Mouse (Mus musculus) lung, embryonic 15.5 days (tissue): ENCODE results near the gene 4430402I18Rik. TPM values are rescaled to one million over a fixed set of nuclear protein-coding genes. Genes with fewer than 3 reads are reported as not detected.

ENCODE experiments used
- ATAC-seq: fragments of 200-750 bp; cut with Nextera tagmentation; 2 replicates; pipeline ENCODE4 v1.8.0; 2017; ENCODE audit warnings: moderate number of reproducible peaks, borderline replicate concordance; ENCODE audit not compliant: low FRiP score, low TSS enrichment; ENCODE audit errors: extremely low read depth
- H3K27ac ChIP-seq: fragments of 300-500 bp; sonication (generic); 2 replicates; pipeline ENCODE4 v1.5.1; 2015; ENCODE audit warnings: moderate library complexity, mild to moderate bottlenecking, inconsistent platforms
- H3K27me3 ChIP-seq: fragments of 300-500 bp; sonication (generic); 2 replicates; pipeline ENCODE4 v1.6.1; 2015; ENCODE audit warnings: inconsistent platforms
- H3K36me3 ChIP-seq: fragments of 300-500 bp; sonication (generic); 2 replicates; pipeline ENCODE4 v1.6.1; 2015; ENCODE audit warnings: inconsistent platforms
- H3K4me1 ChIP-seq: fragments of 300-500 bp; sonication (generic); 2 replicates; pipeline ENCODE4 v1.6.1; 2015; ENCODE audit warnings: inconsistent platforms
- H3K4me2 ChIP-seq: fragments of 300-500 bp; sonication (generic); 2 replicates; pipeline ENCODE4 v1.6.1; 2015; ENCODE audit warnings: inconsistent platforms, mild to moderate bottlenecking, moderate library complexity
- H3K4me3 ChIP-seq: fragments of 300-500 bp; sonication (generic); 2 replicates; pipeline ENCODE4 v1.5.1; 2015; ENCODE audit warnings: mild to moderate bottlenecking, inconsistent platforms
- H3K9ac ChIP-seq: fragments of 300-500 bp; sonication (generic); 2 replicates; pipeline ENCODE4 v1.6.1; 2015; ENCODE audit warnings: inconsistent platforms
- H3K9me3 ChIP-seq: fragments of 300-500 bp; sonication (generic); 2 replicates; pipeline ENCODE4 v1.6.1; 2016; ENCODE audit warnings: inconsistent platforms
- WGBS: fragments of 180-500 bp; shearing (Covaris S2); methylation state at CpG from one replicate; pipeline ENCODE4 v1.1.7; 2015; 5-methylcytosine and 5-hydroxymethylcytosine counted together
- polyA plus RNA-seq: library from polyadenylated mRNA; unstranded; fragments of >200 nt; fragmentation: Nextera tagmentation; extraction: Ambion mirVana; gene quantifications from 2 replicates; pipeline ENCODE4 v1.2.1, GENCODE M21; 2015

4430402I18Rik gene
- polyA plus RNA-seq, 1 experiment from 2014 or later = 3.2 TPM

GRCm38 (mm10) chr19:28994870-28995269, 27.3 kb upstream of the 4430402I18Rik start:
- H3K9me3 ChIP-seq = no peaks in the 10 kb centered on the region
- 78% methylated on average over 7 of the region's 7 CpGs for WGBS

GRCm38 (mm10) chr19:28991391-28991790, 23.8 kb upstream of the 4430402I18Rik start:
- H3K27ac ChIP-seq = 0 out of 2 replicates have a peak overlapping the region, but pooled peaks have one; percentile 75
- H3K9me3 ChIP-seq = no peaks in the 10 kb centered on the region
- WGBS = 65% methylated on average over 5 of the region's 5 CpGs
- ATAC-seq = no peak
- peaks cover 25% of the 10 kb centered on the region for H3K36me3 ChIP-seq
- peak overlapping the region; percentile 75; the same call in 1 of the 2 replicates for H3K9ac ChIP-seq
- peak overlapping the region; percentile 68 for H3K4me3 ChIP-seq
- H3K4me1 ChIP-seq = peaks cover 14% of the 10 kb centered on the region; the same call in 1 of the 2 replicates
- H3K4me2 ChIP-seq = peak overlapping the region; percentile 72
- H3K27me3 ChIP-seq = no peaks in the 10 kb centered on the region

More at GRCm38 (mm10) chr19:28994870-28995269, 27.3 kb upstream of the 4430402I18Rik start:
- Histone ChIP-seq H3K36me3 (peaks cover 34% of the 10 kb centered on the region), H3K4me3 (no peak overlapping the region), H3K9ac (no peak overlapping the region), H3K27ac (no peak overlapping the region), H3K27me3 (no peaks in the 10 kb centered on the region), H3K4me1 (peaks cover 10% of the 10 kb centered on the region; the same call in 1 of the 2 replicates), H3K4me2 (no peak overlapping the region)
- ATAC-seq = no peak

- Histone ChIP-seq H3K36me3 (peaks cover 20% of the 10 kb centered on the region), H3K9me3 (no peaks in the 10 kb centered on the region), H3K27me3 (no peaks in the 10 kb centered on the region), H3K4me2 (peak overlapping the region; percentile 72), H3K4me3 (peak overlapping the region; percentile 68), H3K27ac (peak overlapping the region; percentile 75), H3K9ac (peak overlapping the region; percentile 75), H3K4me1 (peaks cover 14% of the 10 kb centered on the region; the same call in 1 of the 2 replicates)
- WGBS = under 1% methylated on average over 41 of the region's 41 CpGs
- peak; percentile 53 for ATAC-seq
These were observed 23.1 kb upstream of the 4430402I18Rik start for GRCm38 (mm10) chr19:28990590-28991221.

DNA sequence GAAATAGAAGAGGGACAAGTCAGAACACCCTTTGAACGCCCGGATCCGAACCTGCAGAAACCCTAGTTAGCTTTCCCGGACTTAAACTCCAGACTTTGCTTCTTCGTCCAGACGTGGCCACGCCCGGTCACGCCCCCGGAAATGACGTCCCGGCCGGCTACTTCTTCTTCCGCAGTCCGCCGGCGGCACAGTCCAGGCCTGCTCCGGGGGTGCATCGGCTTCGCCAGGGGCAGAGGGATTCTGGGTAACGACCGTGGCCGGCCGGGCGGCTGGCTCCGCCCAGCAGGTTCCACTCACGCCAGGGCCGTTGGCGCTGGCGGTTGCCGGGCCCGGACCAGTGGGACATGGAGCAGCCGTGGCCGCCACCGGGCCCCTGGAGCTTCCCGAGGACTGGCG, 22.6 kb upstream of the 4430402I18Rik start, which contains the start of gene Cdc37l1:
TSS of gene Cdc37l1 (plus strand) at position 159 of the 396 bp plus-strand sequence.
- Histone ChIP-seq H3K4me3 (peak within 1 kb of the TSS; percentile 68), H3K9me3 (no peaks in the 10 kb centered on the region), H3K4me1 (peaks cover 14% of the 10 kb centered on the region; the same call in 1 of the 2 replicates), H3K27ac (peak within 1 kb of the TSS; percentile 75), H3K4me2 (peak within 1 kb of the TSS; percentile 72), H3K36me3 (peaks cover 14% of the 10 kb centered on the region; the same call in 1 of the 2 replicates), H3K9ac (peak within 1 kb of the TSS; percentile 75), H3K27me3 (no peaks in the 10 kb centered on the region)
- peak; percentile 99 for ATAC-seq
- under 1% methylated on average over 37 of the region's 37 CpGs for WGBS

DNA sequence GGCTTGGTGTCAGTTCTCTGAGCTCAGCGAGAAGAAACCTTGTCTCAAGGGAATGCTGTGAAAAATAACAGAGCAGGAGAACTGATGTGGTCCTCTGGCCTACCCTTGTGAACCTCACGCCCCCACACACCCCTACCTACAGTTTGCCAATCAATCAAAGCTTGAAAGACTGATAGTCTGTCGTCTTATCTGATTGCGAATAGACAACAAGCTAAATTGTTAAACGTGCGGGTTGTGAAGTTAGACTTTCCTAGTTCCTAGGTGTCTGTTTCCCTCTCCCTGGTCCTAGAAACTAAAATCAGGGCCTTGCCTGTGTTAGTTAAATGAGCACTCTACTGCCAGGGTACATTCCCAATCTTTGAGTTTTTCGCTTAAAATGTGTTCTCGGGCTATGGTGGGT, 21.9 kb upstream of the 4430402I18Rik start:
- Histone ChIP-seq H3K9ac (peak overlapping the region; percentile 75), H3K27ac (no peak overlapping the region), H3K9me3 (no peaks in the 10 kb centered on the region), H3K4me3 (peak overlapping the region; percentile 68), H3K36me3 (peaks cover 8% of the 10 kb centered on the region; the same call in 1 of the 2 replicates), H3K4me1 (peaks cover 14% of the 10 kb centered on the region; the same call in 1 of the 2 replicates), H3K27me3 (no peaks in the 10 kb centered on the region), H3K4me2 (peak overlapping the region; percentile 72)
- no peak for ATAC-seq
- 36% methylated on average over 8 of the region's 8 CpGs for WGBS

DNA sequence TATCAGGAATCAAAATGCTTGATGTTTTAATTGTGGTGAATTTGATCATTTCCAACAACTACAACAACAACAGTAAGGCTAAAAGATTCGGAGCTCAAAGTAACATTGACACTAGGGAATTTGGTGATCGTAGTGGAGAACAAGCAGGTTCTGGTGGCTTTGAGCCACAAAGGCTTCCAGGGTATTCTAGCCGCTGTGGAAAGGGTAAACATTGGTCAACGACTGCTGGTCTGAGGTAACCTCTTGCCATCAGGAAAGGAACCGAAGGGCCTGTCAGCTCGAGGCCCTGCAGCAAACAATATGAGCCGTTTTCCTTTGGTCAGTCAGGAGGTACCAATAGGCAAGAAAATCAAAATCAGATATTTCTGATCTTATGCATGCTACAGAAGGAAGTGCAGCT, 15.0 kb upstream of the 4430402I18Rik start:
- Histone ChIP-seq H3K4me1 (no peaks in the 10 kb centered on the region), H3K9ac (no peak overlapping the region), H3K4me3 (no peak overlapping the region), H3K36me3 (no peaks in the 10 kb centered on the region), H3K4me2 (no peak overlapping the region), H3K9me3 (no peaks in the 10 kb centered on the region), H3K27me3 (no peaks in the 10 kb centered on the region), H3K27ac (no peak overlapping the region)
- 57% methylated on average over 7 of the region's 7 CpGs for WGBS
- ATAC-seq = no peak

DNA sequence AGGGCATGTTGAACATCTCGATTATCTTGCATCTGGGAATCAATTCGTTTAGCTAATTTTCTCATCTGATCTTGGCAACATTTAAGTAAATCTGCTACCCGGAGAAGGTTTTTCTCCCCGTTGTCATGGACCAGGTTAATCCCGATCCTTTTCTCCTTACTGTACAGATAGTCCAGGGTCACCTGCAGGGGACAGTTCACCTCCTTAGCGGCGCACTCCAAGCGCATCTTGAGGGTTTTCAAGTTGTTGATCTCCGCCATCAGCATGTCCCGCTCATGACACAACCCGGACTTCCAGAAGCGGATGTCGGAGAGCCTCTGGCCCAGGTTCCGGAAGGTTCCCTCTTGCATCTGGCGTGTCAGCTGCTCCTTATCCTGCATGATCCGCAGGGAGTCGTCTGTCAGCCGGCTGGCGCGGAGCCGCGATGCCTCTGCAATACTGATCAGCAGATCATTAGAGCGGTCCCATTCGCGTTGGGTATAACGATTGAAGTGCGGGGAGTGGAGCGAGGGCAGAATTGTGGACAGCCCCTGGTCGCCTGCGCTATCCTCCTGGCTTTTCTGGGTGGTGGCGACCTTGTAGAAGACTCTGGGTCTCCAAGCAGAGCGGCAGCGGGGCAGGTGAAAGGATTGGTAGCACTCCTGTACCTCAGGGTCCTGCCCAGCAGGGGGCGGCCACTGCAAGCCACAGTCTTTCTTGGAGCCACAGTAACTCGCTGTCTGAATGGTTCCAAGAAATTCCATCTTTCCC, 7.4 kb upstream of the 4430402I18Rik start:
- no peak overlapping the region for H3K9ac ChIP-seq
- peak; percentile 67; the same call in 1 of the 2 replicates for ATAC-seq
- H3K9me3 ChIP-seq = no peaks in the 10 kb centered on the region
- H3K4me2 ChIP-seq = peak overlapping the region; percentile 65
- H3K4me3 ChIP-seq = peak overlapping the region; percentile 33
- H3K27me3 ChIP-seq = 0 out of 2 replicates have a peak, but pooled peaks cover 5% of the 10 kb centered on the region
- no peak overlapping the region for H3K27ac ChIP-seq
- WGBS = 15% methylated on average over 35 of the region's 35 CpGs
- no peaks in the 10 kb centered on the region for H3K36me3 ChIP-seq
- no peaks in the 10 kb centered on the region for H3K4me1 ChIP-seq

DNA sequence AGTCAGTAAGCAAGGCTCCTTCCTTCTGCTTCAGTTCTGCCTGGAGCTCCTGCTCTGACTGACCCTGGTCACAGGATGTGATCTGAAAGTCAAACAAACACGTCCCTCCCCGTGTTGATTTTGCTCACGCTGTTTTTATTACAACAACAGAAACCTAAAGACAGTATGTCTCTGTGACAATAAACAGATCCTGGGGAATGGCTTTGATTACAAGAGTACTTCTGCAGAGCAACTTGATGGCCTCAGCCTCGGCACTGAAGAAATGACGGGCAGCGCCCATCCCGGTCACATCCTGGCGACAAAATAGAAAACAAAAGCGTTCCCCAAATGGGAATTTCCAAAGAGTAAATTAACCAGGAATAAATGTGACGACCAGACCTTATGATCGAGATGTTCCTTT, 2.7 kb upstream of the 4430402I18Rik start:
- no peak for ATAC-seq

DNA sequence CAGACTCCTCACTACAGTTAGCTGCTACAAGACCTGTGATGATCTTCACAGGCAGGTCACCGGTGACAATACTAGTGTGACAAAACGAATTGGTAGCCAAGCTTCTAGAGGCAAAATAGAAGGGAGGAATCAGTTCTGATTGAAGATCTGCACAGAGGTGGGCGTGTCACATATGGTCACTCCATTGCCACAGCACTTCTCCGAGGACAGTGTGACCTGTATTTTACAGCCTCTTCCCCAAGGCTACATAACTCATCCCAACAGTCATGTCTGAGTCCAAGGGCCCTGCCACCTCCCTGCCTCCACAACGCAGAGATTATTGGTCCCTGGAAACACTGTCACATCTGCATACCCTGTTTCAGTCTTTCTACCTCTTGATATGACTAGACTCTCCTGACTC, 1.6 kb upstream of the 4430402I18Rik start:
- Histone ChIP-seq H3K36me3 (no peaks in the 10 kb centered on the region), H3K27ac (no peak overlapping the region), H3K4me2 (no peak overlapping the region), H3K9me3 (no peaks in the 10 kb centered on the region), H3K9ac (no peak overlapping the region), H3K4me1 (peaks cover 15% of the 10 kb centered on the region), H3K4me3 (no peak overlapping the region), H3K27me3 (no peaks in the 10 kb centered on the region)
- ATAC-seq = no peak
- 85% methylated on average over 5 of the region's 5 CpGs for WGBS

More for the DNA sequence above, 2.7 kb upstream of the 4430402I18Rik start:
- Histone ChIP-seq H3K4me1 (peaks cover 9% of the 10 kb centered on the region; the same call in 1 of the 2 replicates), H3K27me3 (0 out of 2 replicates have a peak, but pooled peaks cover 5% of the 10 kb centered on the region), H3K36me3 (no peaks in the 10 kb centered on the region), H3K4me2 (no peak overlapping the region), H3K9ac (no peak overlapping the region), H3K4me3 (no peak overlapping the region), H3K9me3 (no peaks in the 10 kb centered on the region), H3K27ac (no peak overlapping the region)
- 39% methylated on average over 11 of the region's 11 CpGs for WGBS

GRCm38 (mm10) chr19:28968178-28968577, 578 bp upstream of the 4430402I18Rik start:
- ATAC-seq = no peak
- Histone ChIP-seq H3K4me2 (no peak overlapping the region), H3K27ac (no peak overlapping the region), H3K9me3 (no peaks in the 10 kb centered on the region), H3K27me3 (no peaks in the 10 kb centered on the region), H3K9ac (no peak overlapping the region), H3K4me3 (no peak overlapping the region), H3K36me3 (no peaks in the 10 kb centered on the region), H3K4me1 (peaks cover 16% of the 10 kb centered on the region)
- 66% methylated on average over 4 of the region's 4 CpGs for WGBS

GRCm38 (mm10) chr19:28964552-28964903, 3.1 kb downstream of the 4430402I18Rik start:
- Histone ChIP-seq H3K4me2 (peak overlapping the region; percentile 93), H3K27ac (no peak overlapping the region), H3K4me3 (peak overlapping the region; percentile 90), H3K27me3 (no peaks in the 10 kb centered on the region), H3K9me3 (no peaks in the 10 kb centered on the region), H3K36me3 (no peaks in the 10 kb centered on the region), H3K4me1 (peaks cover 16% of the 10 kb centered on the region), H3K9ac (peak overlapping the region; percentile 82)
- 7% methylated on average over 16 of the region's 16 CpGs for WGBS
- ATAC-seq = no peak
